Mouse (Mus musculus) lung, adult 2 months (tissue): ENCODE measurements around the gene Cep55.

Source experiments
- CTCF ChIP-seq: fragments of 200-500 bp; IDR thresholded peaks from 2 replicates; pipeline ENCODE4 v1.5.1; 2011; ENCODE audit warnings: mild to moderate bottlenecking, low read length, control low read depth; ENCODE audit not compliant: insufficient read depth
- POLR2A ChIP-seq: fragments of 200-500 bp; IDR thresholded peaks from 2 replicates; pipeline ENCODE4 v1.6.1; 2011; ENCODE audit warnings: low read depth, mild to moderate bottlenecking, control low read depth, low read length, borderline replicate concordance; ENCODE audit errors: extremely low read depth

DNA sequence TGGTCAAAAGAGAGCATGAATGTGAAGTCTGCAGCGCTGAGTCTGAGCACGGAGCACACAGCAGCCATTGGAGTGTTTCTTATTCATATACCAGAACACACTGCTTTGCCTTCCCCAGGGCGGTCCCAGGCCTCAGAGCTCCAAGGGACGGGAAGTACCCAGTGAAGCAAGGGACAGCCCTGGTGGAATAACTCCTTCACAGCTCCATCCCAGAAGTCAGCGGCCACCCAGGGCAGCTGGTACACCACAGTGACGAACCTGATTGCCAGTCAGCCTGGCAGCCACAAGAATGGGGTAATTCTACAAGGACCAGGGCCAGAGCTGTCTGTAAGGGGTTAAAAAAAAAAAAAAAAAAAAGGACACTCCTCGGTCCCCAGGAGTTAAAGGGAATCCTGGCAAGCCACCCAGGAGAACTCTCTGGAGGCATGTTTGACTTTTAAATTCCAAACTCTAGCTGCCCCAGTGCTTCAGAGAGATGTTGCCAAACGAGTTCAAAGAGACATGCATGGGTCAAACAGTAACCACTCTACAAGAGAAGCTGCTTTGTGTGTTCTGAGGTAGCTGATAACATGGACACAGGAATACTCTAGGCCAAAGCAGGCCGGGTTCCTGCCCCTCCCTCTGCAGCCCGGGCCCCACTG, 26.8 kb upstream of the Cep55 start:
- TF ChIP-seq CTCF (no peak), POLR2A (no peak)
